8 mouse cellular contexts compared by ENCODE assay signal in genomic region chr2:6220141-6220805, GRCm38 (mm10). TPM values are rescaled to one million over a fixed set of nuclear protein-coding genes. Genes with fewer than 3 reads are reported as not detected.
DNase-seq lines count a peak whose midpoint lies in the region; ATAC-seq lines count a peak whose summit lies in the region.

No protein-coding gene starts in this region.

- no peaks in the 10 kb centered on the region for H3K9me3 ChIP-seq in embryonic facial prominence, embryonic 11.5 days (replicated peaks; ENCODE audit: control insufficient read depth, low read length)
- 0 out of 2 replicates have a peak, but pooled peaks cover 8% of the 10 kb centered on the region for H3K9me3 ChIP-seq in heart, embryonic 12.5 days (replicated peaks)
- H3K9me3 ChIP-seq in liver, embryonic 13.5 days (replicated peaks), result no peaks in the 10 kb centered on the region

- H3K4me2 ChIP-seq in embryonic facial prominence, embryonic 11.5 days (ENCODE audit: low read depth, low read length), result no peak overlapping the region
- H3K4me2 ChIP-seq in heart, embryonic 12.5 days, result no peak overlapping the region
- no peak overlapping the region for H3K4me2 ChIP-seq in liver, embryonic 13.5 days

- no peaks in the 10 kb centered on the region for H3K4me1 ChIP-seq in embryonic facial prominence, embryonic 11.5 days (ENCODE audit: control insufficient read depth, insufficient read depth, low read length)
- H3K4me1 ChIP-seq in heart, embryonic 12.5 days (replicated peaks), result no peaks in the 10 kb centered on the region
- H3K4me1 ChIP-seq in liver, embryonic 13.5 days (replicated peaks), result 0 out of 2 replicates have a peak, but pooled peaks cover 6% of the 10 kb centered on the region

- DNase-seq in A20 (ENCODE audit: low read depth, low spot score), result peak; percentile 86
- DNase-seq in adrenal gland, postnatal 10 days, result peak; percentile 85
- peak; percentile 77 for DNase-seq in embryonic facial prominence, embryonic 11.5 days (ENCODE audit: low spot score)
- peak; percentile 84 for DNase-seq in kidney, postnatal 14 days
- peak; percentile 17 for DNase-seq in liver, embryonic 13.5 days
- DNase-seq in neural tube, embryonic 10.5 days (ENCODE audit: extremely low spot score, low spot score), result peak; percentile 64
- DNase-seq in telencephalon, adult 2 months (ENCODE audit: low read depth, low spot score), result peak; percentile 60

- peak; percentile 46; the same call in 1 of the 2 replicates for ATAC-seq in embryonic facial prominence, embryonic 11.5 days (replicated peaks; ENCODE audit: insufficient number of reproducible peaks, low FRiP score, low TSS enrichment, low read depth)
- ATAC-seq in heart, embryonic 12.5 days (ENCODE audit: insufficient number of reproducible peaks, low FRiP score), result peak; percentile 59; the same call in 1 of the 2 replicates
- ATAC-seq in liver, embryonic 13.5 days (ENCODE audit: low read depth), result peak; percentile 73

- H3K27me3 ChIP-seq in embryonic facial prominence, embryonic 11.5 days (ENCODE audit: control insufficient read depth, insufficient read depth, low read length), result no peaks in the 10 kb centered on the region
- no peaks in the 10 kb centered on the region for H3K27me3 ChIP-seq in heart, embryonic 12.5 days (replicated peaks)
- H3K27me3 ChIP-seq in liver, embryonic 13.5 days, result peaks cover 11% of the 10 kb centered on the region; the same call in 1 of the 2 replicates

- H3K27ac ChIP-seq in embryonic facial prominence, embryonic 11.5 days (replicated peaks; ENCODE audit: low read depth, low read length), result no peak overlapping the region
- no peak overlapping the region for H3K27ac ChIP-seq in heart, embryonic 12.5 days (ENCODE audit: poor library complexity, severe bottlenecking)
- no peak overlapping the region for H3K27ac ChIP-seq in liver, embryonic 13.5 days

- no peak overlapping the region for H3K9ac ChIP-seq in embryonic facial prominence, embryonic 11.5 days (replicated peaks; ENCODE audit: low read length)
- H3K9ac ChIP-seq in heart, embryonic 12.5 days, result no peak overlapping the region
- no peak overlapping the region for H3K9ac ChIP-seq in liver, embryonic 13.5 days

- 19% methylated on average over 4 of the region's 4 CpGs for WGBS in embryonic facial prominence, embryonic 11.5 days
- WGBS in heart, embryonic 12.5 days, result 13% methylated on average over 4 of the region's 4 CpGs
- WGBS in liver, embryonic 13.5 days (ENCODE audit: insufficient replicate concordance), result 9% methylated on average over 4 of the region's 4 CpGs

- no peaks in the 10 kb centered on the region for H3K36me3 ChIP-seq in embryonic facial prominence, embryonic 11.5 days (replicated peaks; ENCODE audit: control insufficient read depth, insufficient read depth, low read depth, low read length)
- no peaks in the 10 kb centered on the region for H3K36me3 ChIP-seq in heart, embryonic 12.5 days
- H3K36me3 ChIP-seq in liver, embryonic 13.5 days, result no peaks in the 10 kb centered on the region

- H3K4me3 ChIP-seq in embryonic facial prominence, embryonic 11.5 days (ENCODE audit: low read depth, low read length), result no peak overlapping the region
- no peak overlapping the region for H3K4me3 ChIP-seq in heart, embryonic 12.5 days
- no peak overlapping the region for H3K4me3 ChIP-seq in liver, embryonic 13.5 days (replicated peaks)

RNA-seq across cellular contexts. Expression of gene Echdc3, which starts 7.4 kb away (rescaled TPM):
- total RNA-seq in adrenal gland, postnatal 10 days (2021), result 10 to 100 TPM; 61.9 to 65.2 TPM
- polyA plus RNA-seq in embryonic facial prominence, embryonic 11.5 days (2014; fragmentation: Nextera tagmentation; extraction: Ambion mirVana), result 2.0 and 3.2 TPM in 2 replicates
- polyA plus RNA-seq in heart, embryonic 12.5 days (2016; fragmentation: Nextera tagmentation; extraction: Ambion mirVana), result 7.3 and 7.5 TPM in 2 replicates
- polyA plus RNA-seq in liver, embryonic 13.5 days (2015; fragmentation: Nextera tagmentation; extraction: Ambion mirVana), result 6.8 and 7.4 TPM in 2 replicates

Comparison
In these comparisons a context has a peak if more than half of its experiments do, and no peak if none do; other contexts are left out.
1. DNase-seq: peak in every context shown above with its lines; median percentile 86 in A20; 85 in adrenal gland, postnatal 10 days; 84 in kidney, postnatal 14 days; 77 in embryonic facial prominence, embryonic 11.5 days; 64 in neural tube, embryonic 10.5 days; 60 in telencephalon, adult 2 months; 17 in liver, embryonic 13.5 days.